ENCODE assay signal across 19 mouse cellular contexts in the genomic region with DNA sequence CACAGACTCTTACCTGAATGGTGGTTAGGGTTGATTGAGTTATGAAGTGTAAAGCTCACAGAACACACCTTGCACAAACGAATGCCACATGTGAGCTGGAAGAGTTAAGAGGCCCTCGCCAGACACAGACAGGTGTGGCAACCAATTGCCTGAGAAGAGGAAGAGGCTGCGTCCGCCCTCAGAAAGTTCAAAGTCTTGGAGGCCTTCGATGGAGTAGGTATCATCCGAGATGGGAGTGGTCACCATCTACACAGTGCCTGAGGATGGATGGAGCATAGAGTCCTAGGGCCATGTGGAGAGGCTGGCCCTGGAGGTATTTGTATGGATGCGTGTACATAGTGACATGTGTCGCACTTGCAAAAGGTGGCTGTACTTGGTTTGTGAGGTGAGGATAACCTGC. TPM values are rescaled to one million over a fixed set of nuclear protein-coding genes. Genes with fewer than 3 reads are reported as not detected.
A peak's percentile ranks its signal among the peaks of the same experiment; 100 is the strongest.
DNase-seq lines count a peak whose midpoint lies in the region; ATAC-seq lines count a peak whose summit lies in the region.
"Had no signal": no experiment of that assay in that cellular context is flagged by ENCODE, and none has a peak within 500 bp of the region (broad histone marks: within the 10 kb centered on the region; RNA-seq: fewer than 3 reads in every experiment).

No protein-coding gene starts in this region.

- H3K4me2 ChIP-seq in hindbrain, embryonic 15.5 days = no peak overlapping the region
- no peak overlapping the region for H3K4me2 ChIP-seq in hindbrain, embryonic 14.5 days (replicated peaks)
- H3K4me2 ChIP-seq in intestine, embryonic 15.5 days (replicated peaks) = no peak overlapping the region
- H3K4me2 ChIP-seq in midbrain, embryonic 16.5 days (ENCODE audit: low read length) = no peak overlapping the region
- H3K4me2 ChIP-seq: embryonic facial prominence, embryonic 13.5 days had no signal

- no peak overlapping the region for H3K4me3 ChIP-seq in hindbrain, embryonic 15.5 days
- H3K4me3 ChIP-seq in hindbrain, embryonic 14.5 days (replicated peaks; ENCODE audit: low read length) = no peak overlapping the region
- no peak overlapping the region for H3K4me3 ChIP-seq in embryonic facial prominence, embryonic 10.5 days
- H3K4me3 ChIP-seq in intestine, embryonic 15.5 days (replicated peaks) = no peak overlapping the region
- no peak overlapping the region for H3K4me3 ChIP-seq in midbrain, embryonic 16.5 days (ENCODE audit: low read depth, low read length)
- H3K4me3 ChIP-seq: embryonic facial prominence, embryonic 13.5 days; heart, embryonic 10.5 days had no signal

- H3K36me3 ChIP-seq in hindbrain, embryonic 15.5 days = no peaks in the 10 kb centered on the region
- H3K36me3 ChIP-seq in hindbrain, embryonic 14.5 days (replicated peaks; ENCODE audit: control insufficient read depth, insufficient read depth) = no peaks in the 10 kb centered on the region
- H3K36me3 ChIP-seq in embryonic facial prominence, embryonic 10.5 days (replicated peaks) = no peaks in the 10 kb centered on the region
- H3K36me3 ChIP-seq in intestine, embryonic 15.5 days = no peaks in the 10 kb centered on the region
- no peaks in the 10 kb centered on the region for H3K36me3 ChIP-seq in midbrain, embryonic 16.5 days (ENCODE audit: control insufficient read depth, insufficient read depth, low read length)
- H3K36me3 ChIP-seq: embryonic facial prominence, embryonic 13.5 days; heart, embryonic 10.5 days had no signal

- H3K4me1 ChIP-seq in hindbrain, embryonic 15.5 days (replicated peaks) = peaks cover 8% of the 10 kb centered on the region
- H3K4me1 ChIP-seq in hindbrain, embryonic 14.5 days (replicated peaks; ENCODE audit: control insufficient read depth, insufficient read depth, low read length) = peaks cover 8% of the 10 kb centered on the region
- H3K4me1 ChIP-seq in embryonic facial prominence, embryonic 10.5 days = peaks cover 77% of the 10 kb centered on the region
- peaks cover 4% of the 10 kb centered on the region; the same call in 1 of the 2 replicates for H3K4me1 ChIP-seq in intestine, embryonic 15.5 days (replicated peaks)
- H3K4me1 ChIP-seq in midbrain, embryonic 16.5 days (ENCODE audit: control insufficient read depth, insufficient read depth, low read length) = peaks cover 11% of the 10 kb centered on the region
- H3K4me1 ChIP-seq: heart, embryonic 10.5 days had no signal

- no peaks in the 10 kb centered on the region for H3K27me3 ChIP-seq in hindbrain, embryonic 15.5 days
- H3K27me3 ChIP-seq in hindbrain, embryonic 14.5 days (ENCODE audit: control insufficient read depth, insufficient read depth, low read length) = no peaks in the 10 kb centered on the region
- peaks cover 55% of the 10 kb centered on the region for H3K27me3 ChIP-seq in embryonic facial prominence, embryonic 10.5 days (replicated peaks; ENCODE audit: low read depth, poor library complexity, severe bottlenecking)
- no peaks in the 10 kb centered on the region; the same call in 1 of the 2 replicates for H3K27me3 ChIP-seq in intestine, embryonic 15.5 days (replicated peaks)
- no peaks in the 10 kb centered on the region for H3K27me3 ChIP-seq in midbrain, embryonic 16.5 days (ENCODE audit: control insufficient read depth, insufficient read depth, low read depth, low read length)

- no peak for DNase-seq in hindbrain, embryonic 14.5 days (ENCODE audit: low spot score)
- DNase-seq in embryonic facial prominence, embryonic 10.5 days (ENCODE audit: low spot score) = no peak
- no peak for DNase-seq in adipocyte (ENCODE audit: low spot score)
- no peak for DNase-seq in layer of hippocampus, adult 11-12 months (ENCODE audit: low spot score)
- DNase-seq: adrenal gland, postnatal 10 days; cerebellum, adult 11-12 months; cerebellum, adult 9-10 months; cerebellum, postnatal 25 days; gastrocnemius, postnatal 10 days; heart, adult 18-20 months; heart, postnatal 10 days; heart, postnatal 4 days had no signal

- no peaks in the 10 kb centered on the region for H3K9me3 ChIP-seq in hindbrain, embryonic 15.5 days
- no peaks in the 10 kb centered on the region for H3K9me3 ChIP-seq in hindbrain, embryonic 14.5 days (ENCODE audit: control insufficient read depth, low read length)
- H3K9me3 ChIP-seq in embryonic facial prominence, embryonic 10.5 days = no peaks in the 10 kb centered on the region
- H3K9me3 ChIP-seq in intestine, embryonic 15.5 days = no peaks in the 10 kb centered on the region
- H3K9me3 ChIP-seq in midbrain, embryonic 16.5 days (replicated peaks; ENCODE audit: control insufficient read depth, low read length, poor library complexity, severe bottlenecking) = no peaks in the 10 kb centered on the region
- H3K9me3 ChIP-seq: embryonic facial prominence, embryonic 13.5 days; heart, embryonic 10.5 days had no signal

- 0 out of 2 replicates have a peak overlapping the region, but pooled peaks have one; percentile 57 for H3K27ac ChIP-seq in hindbrain, embryonic 15.5 days (replicated peaks)
- no peak overlapping the region for H3K27ac ChIP-seq in hindbrain, embryonic 14.5 days
- peak overlapping the region; percentile 52; the same call in 1 of the 2 replicates for H3K27ac ChIP-seq in embryonic facial prominence, embryonic 10.5 days (replicated peaks)
- no peak overlapping the region for H3K27ac ChIP-seq in intestine, embryonic 15.5 days
- peak overlapping the region; percentile 62 for H3K27ac ChIP-seq in midbrain, embryonic 16.5 days (ENCODE audit: low read length)
- H3K27ac ChIP-seq: heart, embryonic 10.5 days had no signal

- no peak for ATAC-seq in hindbrain, embryonic 15.5 days (ENCODE audit: low FRiP score, low read depth)
- ATAC-seq in hindbrain, embryonic 14.5 days (ENCODE audit: low FRiP score) = no peak
- peak; percentile 90 for ATAC-seq in intestine, embryonic 15.5 days
- no peak for ATAC-seq in midbrain, embryonic 16.5 days
- ATAC-seq: forebrain, embryonic 14.5 days; inflammation-experienced regulatory T-cells, adult 6 months had no signal

- 89% methylated on average over 8 of the region's 8 CpGs for WGBS in hindbrain, embryonic 15.5 days
- 87% methylated on average over 8 of the region's 8 CpGs for WGBS in hindbrain, embryonic 14.5 days
- WGBS in embryonic facial prominence, embryonic 10.5 days = 83% methylated on average over 8 of the region's 8 CpGs
- WGBS in intestine, embryonic 15.5 days = 64% methylated on average over 8 of the region's 8 CpGs
- 83% methylated on average over 8 of the region's 8 CpGs for WGBS in midbrain, embryonic 16.5 days

- H3K9ac ChIP-seq in hindbrain, embryonic 15.5 days = no peak overlapping the region
- H3K9ac ChIP-seq in hindbrain, embryonic 14.5 days = no peak overlapping the region
- H3K9ac ChIP-seq in intestine, embryonic 15.5 days = no peak overlapping the region
- no peak overlapping the region for H3K9ac ChIP-seq in midbrain, embryonic 16.5 days (ENCODE audit: low read depth, low read length)

RNA-seq across cellular contexts. Expression of gene Rspo1, which starts 15.1 kb away (rescaled TPM):
- 2.0 and 3.4 TPM in 2 replicates for polyA plus RNA-seq in hindbrain, embryonic 15.5 days (2015; fragmentation: Nextera tagmentation; extraction: Ambion mirVana)
- polyA plus RNA-seq in hindbrain, embryonic 14.5 days (2014; fragmentation: Nextera tagmentation; extraction: Ambion mirVana) = 1.2 and 1.9 TPM in 2 replicates
- polyA plus RNA-seq in embryonic facial prominence, embryonic 10.5 days (2016; fragmentation: Nextera tagmentation; extraction: Ambion mirVana) = 8.2 TPM in 2 replicates
- polyA plus RNA-seq in intestine, embryonic 15.5 days (2015; fragmentation: Nextera tagmentation; extraction: Ambion mirVana) = 8.2 and 8.9 TPM in 2 replicates
- polyA plus RNA-seq in midbrain, embryonic 16.5 days (2015; fragmentation: Nextera tagmentation; extraction: Ambion mirVana) = 1.7 and 2.2 TPM in 2 replicates
- polyA plus RNA-seq: inflammation-experienced regulatory T-cells, adult 6 months had no signal

RNA-seq across cellular contexts. Expression of gene Cdca8, which starts 32.0 kb away (rescaled TPM):
- polyA plus RNA-seq in hindbrain, embryonic 15.5 days (2015; fragmentation: Nextera tagmentation; extraction: Ambion mirVana) = 37.1 and 40.7 TPM in 2 replicates
- 19.0 and 28.7 TPM in 2 replicates for polyA plus RNA-seq in hindbrain, embryonic 14.5 days (2014; fragmentation: Nextera tagmentation; extraction: Ambion mirVana)
- polyA plus RNA-seq in embryonic facial prominence, embryonic 10.5 days (2016; fragmentation: Nextera tagmentation; extraction: Ambion mirVana) = 230 and 239 TPM in 2 replicates
- 125 and 128 TPM in 2 replicates for polyA plus RNA-seq in intestine, embryonic 15.5 days (2015; fragmentation: Nextera tagmentation; extraction: Ambion mirVana)
- 19.7 and 26.1 TPM in 2 replicates for polyA plus RNA-seq in midbrain, embryonic 16.5 days (2015; fragmentation: Nextera tagmentation; extraction: Ambion mirVana)

RNA-seq across cellular contexts. Expression of gene 9930104L06Rik, which starts 34.2 kb away (rescaled TPM):
- 13.1 and 15.1 TPM in 2 replicates for polyA plus RNA-seq in hindbrain, embryonic 15.5 days (2015; fragmentation: Nextera tagmentation; extraction: Ambion mirVana)
- 4.1 and 5.2 TPM in 2 replicates for polyA plus RNA-seq in hindbrain, embryonic 14.5 days (2014; fragmentation: Nextera tagmentation; extraction: Ambion mirVana)
- 17.6 and 18.0 TPM in 2 replicates for polyA plus RNA-seq in embryonic facial prominence, embryonic 10.5 days (2016; fragmentation: Nextera tagmentation; extraction: Ambion mirVana)
- polyA plus RNA-seq in intestine, embryonic 15.5 days (2015; fragmentation: Nextera tagmentation; extraction: Ambion mirVana) = 10.1 and 10.7 TPM in 2 replicates
- 16.1 and 17.0 TPM in 2 replicates for polyA plus RNA-seq in midbrain, embryonic 16.5 days (2015; fragmentation: Nextera tagmentation; extraction: Ambion mirVana)

RNA-seq across cellular contexts. Expression of gene Gnl2, which starts 45.3 kb away (rescaled TPM):
- 85.8 and 92.7 TPM in 2 replicates for polyA plus RNA-seq in hindbrain, embryonic 15.5 days (2015; fragmentation: Nextera tagmentation; extraction: Ambion mirVana)
- 81.6 and 86.1 TPM in 2 replicates for polyA plus RNA-seq in hindbrain, embryonic 14.5 days (2014; fragmentation: Nextera tagmentation; extraction: Ambion mirVana)
- 93.7 and 101 TPM in 2 replicates for polyA plus RNA-seq in embryonic facial prominence, embryonic 10.5 days (2016; fragmentation: Nextera tagmentation; extraction: Ambion mirVana)
- polyA plus RNA-seq in intestine, embryonic 15.5 days (2015; fragmentation: Nextera tagmentation; extraction: Ambion mirVana) = 69.3 and 73.1 TPM in 2 replicates
- 95.9 and 104 TPM in 2 replicates for polyA plus RNA-seq in midbrain, embryonic 16.5 days (2015; fragmentation: Nextera tagmentation; extraction: Ambion mirVana)

Comparison
In these comparisons a context has a peak if more than half of its experiments do, and no peak if none do; other contexts are left out.
1. H3K27ac ChIP-seq: peak in hindbrain, embryonic 15.5 days (single experiment), embryonic facial prominence, embryonic 10.5 days (single experiment) and midbrain, embryonic 16.5 days (single experiment); none in hindbrain, embryonic 14.5 days (single experiment) and intestine, embryonic 15.5 days (single experiment).